Mouse (Mus musculus) left cerebral cortex, adult 2 months (tissue): ENCODE data around the gene Maea. TPM values are rescaled to one million over a fixed set of nuclear protein-coding genes. Genes with fewer than 3 reads are reported as not detected.

Experiments
- DNase-seq, 2 experiments: peaks; one replicate each; pipeline ENCODE4 v3.0.0; 2021 to 2022; ENCODE audit warnings: low spot score in 2 of 2, mixed read lengths in 1 of 2; ENCODE audit errors: extremely low spot score in 1 of 2
- H3K27ac ChIP-seq: fragments of 200-600 bp; 2 replicates; pipeline ENCODE4 v1.8.1; 2022
- H3K4me3 ChIP-seq: fragments of 200-600 bp; 2 replicates; pipeline ENCODE4 v1.8.1; 2022
- CTCF ChIP-seq: fragments of 200-600 bp; IDR thresholded peaks from 2 replicates; pipeline ENCODE4 v1.8.1; 2022; ENCODE audit warnings: antibody characterized with exemption, mild to moderate bottlenecking, moderate library complexity
- intact Hi-C: fragments of 180-260 bp; cut with DNase I; formaldehyde crosslinking; loops from one replicate; pipeline ENCODE4 v1.15.1; 2025
- total RNA-seq, 2 experiments: library from RNA; stranded (reverse); gene quantifications; 2 replicates each; pipeline ENCODE4 v1.2.3; 2021

Maea gene
- total RNA-seq, 2 experiments from 2014 or later = 98.7 to 99.4 TPM

DNA sequence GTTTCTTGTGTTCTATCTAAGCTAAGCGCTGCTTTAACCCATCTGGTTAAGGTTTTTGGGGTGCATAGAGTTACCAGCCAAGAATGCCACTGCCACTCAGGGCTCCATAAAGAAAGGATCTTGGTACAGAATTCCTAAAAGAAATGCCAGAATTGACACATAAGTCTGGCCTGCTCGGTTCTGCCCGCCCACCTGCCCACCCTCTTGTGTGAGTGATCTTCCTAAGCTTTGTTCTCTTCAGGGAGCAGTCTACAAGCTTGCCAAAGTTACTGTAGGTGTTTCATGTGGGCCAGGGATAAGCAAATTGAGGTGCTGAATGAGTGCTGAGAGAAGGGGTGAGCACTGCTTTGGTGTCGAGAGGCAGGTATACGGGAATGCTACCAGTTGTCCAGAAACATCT, 28.0 kb downstream of the Maea start:
- no peak for TF ChIP-seq CTCF
- Histone ChIP-seq H3K27ac (no peak overlapping the region), H3K4me3 (no peak overlapping the region)
- intact Hi-C loops = no loop called here
- DNase-seq = no peak

DNA sequence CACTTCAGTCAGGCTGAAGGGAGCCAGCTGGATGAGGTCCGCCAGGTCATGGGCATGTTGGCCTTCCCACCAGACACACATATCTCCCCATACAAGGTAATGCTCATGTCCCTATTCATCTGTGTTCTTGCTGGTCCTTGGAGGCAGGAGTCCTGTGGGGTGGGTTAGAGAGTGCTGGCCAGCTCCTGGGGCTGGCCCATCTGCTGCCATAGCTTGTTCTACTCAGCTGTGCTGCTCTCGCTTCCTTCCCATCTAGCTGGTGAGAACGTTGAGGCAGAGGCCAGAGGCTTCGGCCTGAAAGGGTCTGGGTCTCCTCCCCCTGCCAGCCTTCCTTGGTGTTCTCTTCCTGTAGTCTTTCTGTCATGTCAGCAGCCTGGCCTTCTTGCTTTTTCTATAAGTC, 33.3 kb downstream of the Maea start:
- DNase-seq = no peak
- Histone ChIP-seq H3K27ac (no peak overlapping the region), H3K4me3 (no peak overlapping the region)
- TF ChIP-seq CTCF = no peak
- intact Hi-C loops = no loop called here

DNA sequence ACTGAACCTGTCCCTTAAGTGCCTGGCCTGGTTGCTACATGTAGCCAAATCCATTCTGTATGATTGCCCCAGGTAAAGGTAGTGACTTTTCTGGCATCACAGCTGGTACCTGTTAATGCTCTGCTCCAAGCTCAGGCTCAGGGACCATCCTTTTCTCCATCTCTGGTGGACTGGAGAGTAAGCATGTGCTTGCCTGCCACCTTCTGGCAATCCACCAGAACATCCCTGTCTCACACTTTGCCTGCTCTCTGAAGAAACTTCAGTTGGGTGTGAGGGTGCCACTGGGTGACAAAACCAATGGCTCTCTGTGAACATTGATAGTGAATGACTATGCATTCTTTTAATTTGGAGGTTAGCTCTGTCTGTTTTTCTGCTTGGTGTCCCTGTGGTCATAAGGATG, 35.8 kb downstream of the Maea start:
- intact Hi-C loops = loop anchor here (2.0 kb wide), 1 partner anchor 168 kb away; no protein-coding TSS in a partner anchor
- peak; percentile 42 for TF ChIP-seq CTCF
- no peak for DNase-seq
- H3K27ac ChIP-seq = no peak overlapping the region
- no peak overlapping the region for H3K4me3 ChIP-seq

DNA sequence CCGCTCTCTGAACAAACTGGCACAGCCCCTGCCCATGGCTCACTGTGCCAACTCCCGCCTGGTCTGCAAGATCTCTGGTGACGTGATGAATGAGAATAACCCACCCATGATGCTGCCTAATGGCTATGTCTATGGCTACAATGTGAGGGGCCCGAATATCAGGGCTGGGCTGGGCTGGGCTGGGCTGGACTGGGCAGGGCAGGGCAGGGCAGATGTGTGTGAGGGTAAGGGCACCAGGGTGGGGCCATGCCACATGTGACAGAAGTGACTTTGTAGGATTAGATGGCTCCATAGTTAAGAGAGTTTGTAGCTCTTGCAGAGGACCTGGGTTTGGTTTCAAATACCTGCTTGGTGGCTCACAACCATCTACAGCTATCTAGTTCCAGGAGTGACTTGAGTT, 36.4 kb downstream of the Maea start:
- no peak for DNase-seq
- no peak for TF ChIP-seq CTCF
- Histone ChIP-seq H3K4me3 (no peak overlapping the region), H3K27ac (no peak overlapping the region)
- intact Hi-C loops = loop anchor here (2.0 kb wide), 1 partner anchor 169 kb away; no protein-coding TSS in a partner anchor

DNA sequence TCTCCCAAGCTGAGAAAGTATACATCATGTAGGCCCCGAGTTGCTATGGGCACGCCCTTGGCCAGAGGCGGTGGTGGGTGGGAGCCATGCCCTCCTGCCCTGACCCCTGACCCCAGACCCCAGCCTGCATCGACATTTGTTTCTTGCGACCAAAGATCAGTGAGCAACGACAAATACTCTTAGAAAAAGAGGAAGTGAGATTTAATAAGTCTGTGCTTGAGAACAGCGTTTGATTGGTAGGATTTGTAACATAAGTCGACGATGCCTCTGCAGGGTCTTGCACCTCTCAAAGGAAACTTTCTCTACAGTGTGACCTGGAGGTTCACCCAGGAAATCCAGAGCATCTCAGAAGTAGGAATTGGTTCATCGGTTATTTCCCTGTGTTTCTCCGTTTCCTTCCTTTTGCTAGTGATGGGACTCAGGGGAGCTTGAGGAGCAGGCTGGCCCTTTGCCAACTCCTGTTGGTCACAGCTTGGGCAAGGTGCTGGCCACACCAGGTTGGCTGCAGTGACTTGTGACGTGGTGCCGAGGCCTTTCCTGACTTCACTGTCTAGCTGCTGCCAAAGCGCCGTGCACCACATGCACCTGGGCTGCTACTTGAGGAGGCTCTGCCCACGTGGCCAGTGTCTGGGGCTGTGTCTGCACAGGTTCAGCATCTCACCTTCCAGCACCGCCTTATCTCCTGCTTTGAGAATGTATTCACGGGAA, 37.2 kb downstream of the Maea start:
- Histone ChIP-seq H3K27ac (no peak overlapping the region), H3K4me3 (no peak overlapping the region)
- no peak for DNase-seq
- no peak for TF ChIP-seq CTCF
- intact Hi-C loops = no loop called here

DNA sequence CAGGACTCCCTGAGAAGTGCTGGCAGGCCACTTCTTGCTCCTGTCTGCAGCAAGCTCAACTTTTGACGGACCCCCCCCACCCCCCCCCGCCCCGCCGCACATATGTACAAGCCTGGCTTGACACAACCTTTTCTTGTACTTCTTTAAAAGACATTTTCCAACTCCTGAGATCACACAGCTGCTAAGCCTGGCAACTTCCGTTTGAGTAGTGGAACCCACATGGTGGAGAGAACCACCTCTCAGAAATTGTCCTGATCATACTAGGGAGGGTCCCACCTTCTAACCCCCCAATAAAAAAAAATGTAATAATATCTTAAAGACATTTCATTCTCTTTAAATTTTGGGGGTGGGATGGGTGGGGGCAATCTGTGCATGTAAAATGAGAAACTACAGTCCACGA, 41.9 kb downstream of the Maea start:
- TF ChIP-seq CTCF = no peak
- H3K27ac ChIP-seq = no peak overlapping the region
- intact Hi-C loops = no loop called here
- no peak for DNase-seq
- H3K4me3 ChIP-seq = no peak overlapping the region; the same call in 1 of the 2 replicates

DNA sequence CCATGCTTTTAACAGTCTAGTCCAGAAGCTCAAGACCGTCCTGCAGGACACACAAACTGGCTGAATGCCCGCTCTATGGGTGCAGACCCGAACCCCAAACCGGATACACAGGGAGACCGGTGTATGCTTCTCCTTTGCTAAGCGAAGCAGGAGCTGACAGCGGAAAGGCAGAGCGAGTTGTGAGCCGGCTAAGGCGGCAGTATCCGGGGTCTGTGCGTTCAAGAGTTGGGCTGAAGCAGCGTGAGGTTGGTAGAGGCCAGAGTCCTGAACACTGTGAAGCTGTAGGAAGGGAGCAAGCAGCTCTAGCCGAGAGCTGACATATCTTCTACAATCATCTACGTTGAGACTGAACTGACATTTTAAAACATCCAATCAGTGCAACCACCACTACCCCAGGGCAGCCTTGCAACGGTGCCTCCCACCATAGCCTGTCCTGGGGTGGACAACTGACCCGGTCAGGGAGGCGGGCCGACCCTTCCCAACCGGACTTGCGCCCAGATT, 42.5 kb downstream of the Maea start:
- Histone ChIP-seq H3K27ac (peak overlapping the region; percentile 85), H3K4me3 (peak overlapping the region; percentile 73)
- intact Hi-C loops = loop anchor here (1.0 kb wide), 3 partner anchors 43 to 279 kb away; partner anchors contain the start of gene Maea
- peak in 1 of 2 experiments; percentile 19 for DNase-seq
- TF ChIP-seq CTCF = no peak

DNA sequence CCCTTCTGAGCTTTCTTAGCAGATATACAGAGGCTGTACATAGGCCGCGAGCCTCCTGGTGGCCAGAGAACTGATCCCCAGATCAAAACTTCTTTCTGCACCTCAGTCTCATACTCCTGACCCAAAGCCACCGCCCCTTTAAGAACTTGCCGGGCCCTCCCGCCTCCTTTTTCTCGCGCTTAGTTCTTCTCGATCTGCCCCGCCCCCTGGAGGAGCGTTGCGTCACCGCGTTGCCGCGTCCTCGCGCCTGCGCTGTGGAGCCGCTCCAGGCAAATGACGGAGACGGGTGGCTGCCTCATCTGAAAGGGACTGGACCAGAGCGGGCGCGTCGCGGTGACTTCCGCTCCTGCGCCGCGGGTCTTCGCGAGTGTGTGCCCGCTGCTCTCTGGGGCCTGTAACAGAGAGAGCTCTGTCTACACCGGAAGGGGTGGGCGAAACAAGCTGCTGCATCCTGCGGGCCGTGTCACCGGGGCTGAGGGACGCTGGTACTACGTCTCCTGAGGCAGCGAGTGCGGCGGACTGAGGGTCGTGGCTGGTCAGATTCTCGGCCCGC, 43.1 kb downstream of the Maea start, which contains the start of gene Uvssa:
TSS of gene Uvssa (plus strand) at position 248 of the 553 bp plus-strand sequence.
- peak; percentile 36 for TF ChIP-seq CTCF
- Histone ChIP-seq H3K27ac (peak within 1 kb of the TSS; percentile 89), H3K4me3 (peak within 1 kb of the TSS; percentile 73)
- intact Hi-C loops = loop anchor here (1.0 kb wide), 3 partner anchors 43 to 279 kb away; partner anchors contain the start of gene Maea
- DNase-seq = peak; percentile 99

DNA sequence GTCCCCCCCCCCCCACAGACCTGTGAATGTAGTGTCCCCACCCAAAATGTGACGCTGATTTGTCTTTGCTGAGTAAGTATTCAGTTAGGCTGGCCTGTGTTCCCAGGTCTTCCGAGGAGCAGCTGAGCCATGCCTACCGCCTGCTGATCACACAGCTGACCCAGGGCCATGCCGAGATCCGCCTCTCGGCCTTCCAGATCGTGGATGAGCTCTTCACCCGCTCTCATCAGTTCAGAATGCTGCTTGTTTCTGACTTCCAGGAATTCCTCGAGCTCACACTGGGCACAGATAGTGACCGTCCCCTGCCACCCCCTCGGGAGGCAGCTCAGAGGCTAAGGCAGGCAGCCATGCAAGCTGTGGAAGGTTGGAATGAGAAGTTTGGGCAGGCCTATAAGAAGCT, 52.2 kb downstream of the Maea start:
- no peak for DNase-seq
- intact Hi-C loops = no loop called here
- Histone ChIP-seq H3K27ac (no peak overlapping the region), H3K4me3 (no peak overlapping the region)
- TF ChIP-seq CTCF = no peak

DNA sequence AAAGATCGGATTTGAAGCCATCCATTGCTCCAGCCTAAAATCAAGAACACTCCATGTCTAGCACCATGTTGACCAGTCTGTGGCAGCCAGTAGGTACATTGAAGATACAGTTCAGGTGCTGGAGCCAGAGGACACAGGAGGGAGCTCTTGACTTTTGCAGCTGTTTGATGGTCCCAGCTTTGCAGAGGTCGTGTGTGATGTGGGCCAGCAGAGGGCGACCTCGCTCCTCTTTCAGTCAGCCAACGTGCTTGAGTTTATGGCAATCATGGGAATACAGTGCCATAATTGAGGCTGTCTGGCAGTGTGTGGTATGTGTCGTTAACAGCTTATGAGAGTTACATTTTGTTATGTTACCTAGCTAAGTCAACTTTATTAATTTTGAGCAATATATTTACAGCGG, 58.5 kb downstream of the Maea start:
- intact Hi-C loops = loop anchor here (1.0 to 5.0 kb wide), 4 partner anchors 48 to 195 kb away; no protein-coding TSS in a partner anchor
- Histone ChIP-seq H3K27ac (no peak overlapping the region), H3K4me3 (no peak overlapping the region)
- peak; percentile 80 to 82 for DNase-seq
- peak; percentile 95 for TF ChIP-seq CTCF

DNA sequence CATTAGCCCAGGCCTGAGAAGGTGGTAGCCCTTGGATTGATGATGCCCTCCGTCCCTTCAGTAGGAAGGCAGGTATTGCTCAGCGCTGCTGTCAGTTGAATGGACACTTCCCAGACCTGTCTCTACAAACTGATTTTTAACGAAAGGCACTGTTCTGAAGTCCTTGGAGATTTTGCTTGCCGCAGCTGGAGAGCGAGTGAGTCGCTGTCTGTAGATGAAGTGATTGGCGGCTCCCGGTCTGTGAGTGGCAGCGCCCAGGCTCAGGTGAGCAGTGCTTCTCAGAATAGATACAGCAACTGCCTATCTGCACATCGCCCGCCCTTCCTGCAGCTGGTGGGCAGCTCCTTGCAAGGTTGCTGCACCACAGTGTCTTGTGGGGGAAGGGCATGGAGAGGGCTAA, 60.4 kb downstream of the Maea start:
- no peak for DNase-seq
- intact Hi-C loops = no loop called here
- Histone ChIP-seq H3K4me3 (no peak overlapping the region), H3K27ac (no peak overlapping the region)
- TF ChIP-seq CTCF = no peak

DNA sequence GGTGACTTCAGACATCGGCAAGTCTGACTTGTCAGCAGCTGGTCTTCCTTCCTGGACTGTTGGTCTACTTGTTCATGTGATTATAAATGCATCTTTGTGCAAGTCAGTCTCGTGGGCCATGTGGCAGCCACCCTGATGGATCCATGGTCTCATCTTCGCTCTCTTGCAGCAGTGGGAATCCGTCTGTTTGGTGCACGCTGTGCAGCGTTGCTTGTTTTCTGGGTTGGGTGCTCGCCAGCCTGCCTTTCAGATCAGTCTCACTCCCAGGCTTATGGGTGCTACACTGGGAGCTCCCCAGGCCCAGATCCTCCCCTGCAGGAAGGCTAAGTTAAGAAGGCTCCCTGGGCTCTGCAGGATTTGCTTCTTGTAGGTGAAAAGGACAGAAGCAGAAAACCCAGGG, 61.5 kb downstream of the Maea start:
- Histone ChIP-seq H3K4me3 (no peak overlapping the region), H3K27ac (no peak overlapping the region)
- no peak for TF ChIP-seq CTCF
- intact Hi-C loops = no loop called here
- DNase-seq = no peak
